Mouse (Mus musculus) liver, postnatal 0 days (tissue): ENCODE data around the gene Cped1.
A peak's percentile ranks its signal among the peaks of the same experiment; 100 is the strongest.

ENCODE experiments used
- CTCF ChIP-seq: sonication (generic); IDR thresholded peaks from 2 replicates; pipeline ENCODE4 v1.5.1; 2016; ENCODE audit warnings: antibody characterized with exemption, low read depth
- EP300 ChIP-seq: IDR thresholded peaks from 2 replicates; pipeline ENCODE4 v1.6.1; 2016; ENCODE audit warnings: antibody characterized with exemption, low read depth, mild to moderate bottlenecking

DNA sequence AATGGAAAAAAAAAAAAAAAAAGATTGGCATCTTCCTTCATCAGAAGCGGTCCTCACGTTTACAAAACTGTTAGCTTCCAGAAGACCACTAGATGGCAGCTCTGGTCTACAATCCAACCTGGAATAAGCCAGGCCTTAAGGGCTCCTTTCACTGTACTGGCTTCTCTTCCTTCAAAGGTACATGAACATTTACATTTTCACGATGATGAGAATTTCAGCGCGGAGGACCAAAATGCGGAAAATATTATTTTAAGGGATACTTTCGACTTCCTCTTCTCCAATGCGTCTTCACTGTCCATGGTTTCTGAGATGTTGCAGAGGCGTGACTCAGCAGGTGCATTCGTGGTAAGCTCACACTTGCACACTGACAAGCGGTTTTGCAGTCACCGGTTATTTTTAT lies 136.4 kb downstream of the Cped1 start:
- TF ChIP-seq CTCF (peak; percentile 68), EP300 (no peak)
